Mouse (Mus musculus): ENCODE measurements around the gene Ccdc113.

The Ccdc113 gene

GRCm38 (mm10) chr8:95533584-95534387 lies at the start of gene Ccdc113:
TSS of gene Ccdc113 (plus strand) at chr8:95534085.
- no peak for DNase-seq (ENCODE audit: low read depth, low spot score)

DNA sequence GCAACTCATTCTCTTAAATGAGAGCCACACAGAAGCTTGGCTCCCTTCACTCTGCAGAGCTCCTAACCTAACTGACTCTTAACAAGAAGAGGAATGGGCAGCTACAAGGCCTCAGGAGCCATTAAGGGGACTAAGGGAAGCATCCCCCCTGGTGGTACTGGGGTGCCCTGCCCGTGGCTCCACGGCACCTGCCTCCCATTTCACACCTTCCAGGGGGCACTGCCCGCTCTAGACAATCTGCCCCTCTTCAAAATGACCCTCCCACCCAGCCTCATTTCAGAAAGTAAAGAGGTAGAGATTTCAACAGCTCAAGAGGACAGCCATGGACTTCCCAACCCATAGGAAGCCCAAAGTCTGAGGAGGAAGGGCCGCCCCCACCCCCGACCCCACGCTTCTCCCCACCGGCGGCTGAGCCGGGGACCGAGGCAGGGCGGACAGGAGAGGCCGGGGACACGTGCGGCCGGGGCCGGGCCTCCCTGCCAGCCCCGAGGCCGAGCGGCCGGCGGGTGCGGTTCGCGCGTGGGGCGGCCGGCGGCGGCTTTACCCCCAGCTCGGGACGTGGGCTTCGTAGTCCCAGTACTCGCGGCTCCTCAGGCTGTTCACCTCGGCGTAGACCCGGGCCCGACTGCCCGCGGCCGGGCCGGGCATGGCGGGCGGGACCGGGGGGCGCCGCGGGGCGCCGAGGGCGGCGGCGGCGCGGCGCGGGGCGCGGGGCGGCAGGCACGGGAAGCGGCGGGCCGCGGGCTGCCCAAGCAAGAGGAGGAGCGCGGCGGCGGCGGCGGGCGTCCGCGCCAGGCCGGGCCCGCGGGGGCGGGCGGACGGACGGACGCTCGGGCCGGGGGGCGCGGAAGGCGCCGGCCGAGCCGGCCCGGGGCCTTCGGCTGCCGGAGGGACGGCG lies 45.8 kb upstream of the Ccdc113 start:
- no peak for DNase-seq (ENCODE audit: low read depth, low spot score)

DNA sequence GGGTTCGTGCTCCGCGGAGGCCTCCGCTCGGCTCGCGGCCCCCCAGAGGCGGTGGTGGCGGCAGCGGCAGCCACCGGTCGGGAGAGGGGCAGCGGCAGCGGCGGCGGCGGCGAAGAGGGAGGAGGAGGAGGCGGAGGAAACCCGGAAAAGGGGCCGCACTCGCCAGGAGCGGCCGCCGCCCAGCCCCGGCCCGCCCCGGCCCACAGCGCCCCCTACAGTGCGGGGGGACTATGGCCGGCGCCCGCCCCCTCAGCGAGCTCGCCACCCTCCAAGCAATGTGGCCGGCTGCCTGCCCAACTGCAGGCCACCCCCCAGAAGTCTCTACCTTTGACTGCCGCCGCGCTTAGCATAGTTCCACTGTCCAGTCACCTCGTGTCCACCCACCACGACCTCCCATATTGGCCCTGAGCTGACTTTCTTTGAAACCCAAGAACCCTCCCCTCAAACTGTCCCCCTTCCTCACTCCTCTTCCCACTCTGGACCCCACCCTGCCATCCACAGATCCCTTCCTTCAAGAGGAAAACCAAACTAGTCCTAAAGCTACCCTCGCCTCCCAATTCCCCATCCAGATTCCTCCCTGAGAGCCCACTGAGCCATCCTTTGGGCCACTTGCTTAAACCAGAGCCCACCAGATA lies 45.1 kb upstream of the Ccdc113 start:
- peak; percentile 32 for DNase-seq (ENCODE audit: low read depth, low spot score)

GRCm38 (mm10) chr8:95490006-95490405 lies 43.9 kb upstream of the Ccdc113 start, which contains the start of gene Csnk2a2:
TSS of gene Csnk2a2 (minus strand) at chr8:95490039.
- DNase-seq (ENCODE audit: low read depth, low spot score): no peak

DNA sequence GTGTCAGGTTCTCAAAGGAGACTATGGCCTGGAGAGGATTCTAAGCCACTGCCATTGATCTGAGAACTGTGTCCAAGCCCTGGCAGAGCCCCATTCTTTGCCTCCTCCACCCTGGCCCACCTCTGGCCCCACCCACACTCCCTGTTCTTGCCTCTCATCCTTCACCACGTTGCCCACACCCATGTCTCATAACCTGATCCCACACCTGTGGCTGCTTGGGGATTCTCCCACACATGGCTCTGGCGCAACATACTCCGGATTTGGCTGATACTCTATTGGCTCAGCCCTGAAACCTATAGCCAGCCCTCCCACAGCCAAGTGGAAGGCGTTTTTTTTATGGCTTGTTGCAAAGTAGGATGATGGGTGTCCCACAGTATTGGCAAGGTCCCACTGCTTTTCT lies 41.8 kb upstream of the Ccdc113 start:
- no peak for DNase-seq (ENCODE audit: low read depth, low spot score)

DNA sequence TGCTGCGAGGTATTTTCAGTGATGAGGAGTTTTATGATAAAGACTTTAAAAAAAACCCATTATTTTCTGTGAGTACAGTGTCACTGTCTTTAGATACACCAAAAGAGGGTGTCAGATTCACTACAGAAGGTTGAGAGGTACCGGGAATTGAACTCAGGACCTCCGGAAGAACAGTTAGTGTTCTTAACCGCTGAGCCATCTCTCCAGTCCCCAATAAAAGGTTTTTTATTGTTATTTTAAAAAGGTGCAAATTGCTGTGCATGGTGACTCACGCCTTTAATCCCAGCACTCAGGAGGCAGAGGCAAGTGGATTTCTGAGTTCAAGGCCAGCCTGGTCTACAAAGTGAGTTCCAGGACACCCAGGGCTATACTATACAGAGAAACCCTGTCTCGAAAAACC lies 38.4 kb upstream of the Ccdc113 start:
- DNase-seq (ENCODE audit: low read depth, low spot score): no peak

DNA sequence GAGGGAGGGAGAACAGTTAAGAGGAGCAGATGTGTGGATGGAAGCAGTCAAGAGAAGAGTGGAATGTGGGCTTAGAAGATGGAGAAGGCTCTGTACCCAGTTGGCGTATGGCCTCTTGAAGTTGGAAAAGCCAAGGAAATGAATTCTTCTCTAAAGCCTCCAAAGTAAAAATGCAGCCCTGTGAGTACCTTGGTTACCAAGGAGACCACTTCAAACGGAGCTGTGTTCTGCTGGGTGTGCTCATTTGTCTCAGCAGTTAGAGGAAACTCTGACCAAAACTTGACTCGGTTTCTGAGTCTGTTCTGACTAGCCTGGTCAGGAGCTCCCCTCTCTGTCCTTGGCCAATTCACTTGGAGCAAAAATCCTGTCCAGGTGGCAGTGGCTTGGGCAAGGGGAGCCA lies 37.5 kb upstream of the Ccdc113 start:
- DNase-seq (ENCODE audit: low read depth, low spot score): no peak

DNA sequence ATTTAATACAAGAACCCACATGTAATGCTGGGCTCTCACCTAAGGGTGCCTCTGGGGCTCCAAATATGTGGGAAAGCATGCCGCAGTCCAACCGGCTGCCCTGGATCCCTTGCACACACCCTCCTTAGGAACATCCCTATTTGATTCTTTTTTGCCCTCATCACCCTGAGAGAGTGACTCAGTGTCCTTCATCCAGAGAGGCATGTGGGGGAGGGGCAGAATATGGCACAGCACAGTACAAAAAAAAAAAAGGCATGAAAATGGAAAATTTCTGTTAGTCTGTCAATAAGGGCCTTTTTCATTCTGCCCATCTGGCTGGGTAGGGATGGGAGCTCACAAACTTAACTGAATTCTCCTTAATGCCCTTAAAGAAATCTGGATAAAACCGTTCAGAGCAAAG lies 36.1 kb upstream of the Ccdc113 start:
- no peak for DNase-seq (ENCODE audit: low read depth, low spot score)

GRCm38 (mm10) chr8:95499266-95500064 lies 34.4 kb upstream of the Ccdc113 start:
- no peak for DNase-seq (ENCODE audit: low read depth, low spot score)

DNA sequence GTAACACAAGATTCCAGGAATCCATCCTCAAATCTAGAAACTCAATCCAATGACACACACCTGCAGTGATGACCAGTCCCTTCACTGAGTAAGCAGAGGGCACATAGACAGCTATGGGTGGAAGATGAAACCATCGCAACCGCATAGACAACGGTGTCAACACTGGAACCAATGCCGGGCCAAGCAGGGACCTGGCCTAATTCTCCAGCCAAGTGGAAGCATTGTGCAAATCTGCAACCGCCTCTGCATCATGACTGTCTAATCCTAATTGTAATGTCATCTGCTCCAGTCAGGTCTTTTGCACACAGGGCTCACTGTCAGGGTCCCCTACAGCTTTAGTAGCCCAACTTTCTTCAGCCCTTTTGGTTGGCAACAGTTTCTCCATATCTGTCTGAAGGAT lies 33.4 kb upstream of the Ccdc113 start:
- no peak for DNase-seq (ENCODE audit: low read depth, low spot score)

DNA sequence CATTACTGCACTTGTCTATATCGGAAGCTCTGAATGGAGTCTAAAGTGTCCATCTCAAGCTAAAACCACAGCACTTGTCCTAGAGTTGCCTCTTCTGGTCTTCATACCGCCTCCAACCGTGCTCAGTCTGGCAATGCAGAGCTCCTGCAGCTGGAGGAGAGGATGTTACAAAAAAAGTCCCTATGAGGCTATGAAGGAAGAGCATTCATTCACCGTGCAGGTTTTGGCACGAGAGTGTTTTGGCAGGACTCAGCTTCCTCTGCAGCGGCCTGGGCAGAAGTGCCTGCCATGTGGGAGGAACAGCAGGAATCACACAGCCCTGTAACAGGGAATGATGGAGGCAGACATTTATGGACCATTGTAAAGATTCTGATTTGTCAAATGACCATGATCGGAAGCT lies 31.5 kb upstream of the Ccdc113 start:
- no peak for DNase-seq (ENCODE audit: low read depth, low spot score)

- no peak for DNase-seq (ENCODE audit: low read depth, low spot score)
Observed at GRCm38 (mm10) chr8:95504835-95505234, 29.1 kb upstream of the Ccdc113 start.

DNA sequence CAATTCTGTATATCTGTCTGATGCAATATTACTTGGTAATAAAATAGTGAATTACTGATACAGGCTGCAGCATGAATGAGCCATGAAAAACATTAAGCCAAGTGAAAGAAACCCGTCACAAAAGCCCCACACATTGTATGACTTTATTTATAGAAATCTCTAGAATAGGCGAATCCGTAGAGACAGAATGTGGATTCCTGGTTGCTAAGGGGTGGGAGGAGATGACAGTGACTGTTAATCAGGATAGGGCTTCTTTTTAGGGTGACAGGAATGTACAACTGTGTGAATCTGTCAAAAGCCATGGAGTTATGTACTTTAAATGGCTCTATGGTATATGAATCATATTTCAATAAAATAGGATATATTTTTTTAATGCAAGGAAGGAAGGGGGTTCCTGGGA lies 28.3 kb upstream of the Ccdc113 start:
- DNase-seq (ENCODE audit: low read depth, low spot score): no peak

DNA sequence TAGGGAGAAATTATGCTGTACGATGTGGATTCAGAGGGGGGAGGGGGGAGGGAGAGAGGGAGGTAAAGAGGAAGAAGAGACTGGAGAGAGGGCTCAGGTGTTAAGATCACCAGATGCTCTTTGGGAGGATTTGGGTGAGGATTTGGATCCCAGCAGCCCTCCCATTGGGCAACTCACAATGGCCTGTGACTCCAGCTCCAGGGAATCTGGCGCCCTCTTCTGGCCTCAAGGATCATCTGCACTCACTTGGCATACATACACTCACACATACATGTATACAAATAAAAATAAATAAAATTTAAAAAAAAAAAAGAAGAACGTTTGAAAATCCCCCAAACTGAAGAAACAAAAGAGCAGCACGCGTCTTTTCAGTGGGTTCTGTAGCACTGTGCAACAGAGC lies 27.6 kb upstream of the Ccdc113 start:
- DNase-seq (ENCODE audit: low read depth, low spot score): no peak

- no peak for DNase-seq (ENCODE audit: low read depth, low spot score)
Observed at GRCm38 (mm10) chr8:95512257-95512656, 21.6 kb upstream of the Ccdc113 start.

- DNase-seq (ENCODE audit: low read depth, low spot score): no peak
Observed at GRCm38 (mm10) chr8:95513219-95513618, 20.7 kb upstream of the Ccdc113 start.

DNA sequence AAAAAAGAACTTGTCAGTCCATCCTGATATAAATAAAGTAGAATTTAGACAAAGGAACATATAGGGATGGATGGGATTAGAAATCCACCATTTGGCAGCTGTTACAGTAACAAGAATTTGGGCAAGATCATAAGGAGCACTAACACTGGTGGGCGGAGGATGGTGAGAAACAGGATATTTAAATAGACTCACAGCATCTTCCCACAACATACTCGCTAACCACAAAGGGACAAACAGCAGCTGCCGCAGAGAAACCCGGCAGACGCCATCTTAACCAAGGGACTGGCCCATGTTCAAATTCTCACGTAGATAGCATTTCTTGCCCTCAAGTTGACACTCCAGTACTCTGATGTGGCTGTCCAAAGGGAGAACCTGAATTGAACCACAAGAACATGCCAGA lies 17.0 kb upstream of the Ccdc113 start:
- no peak for DNase-seq (ENCODE audit: low read depth, low spot score)

GRCm38 (mm10) chr8:95523991-95524390 lies 9.9 kb upstream of the Ccdc113 start:
- no peak for DNase-seq (ENCODE audit: low read depth, low spot score)

DNA sequence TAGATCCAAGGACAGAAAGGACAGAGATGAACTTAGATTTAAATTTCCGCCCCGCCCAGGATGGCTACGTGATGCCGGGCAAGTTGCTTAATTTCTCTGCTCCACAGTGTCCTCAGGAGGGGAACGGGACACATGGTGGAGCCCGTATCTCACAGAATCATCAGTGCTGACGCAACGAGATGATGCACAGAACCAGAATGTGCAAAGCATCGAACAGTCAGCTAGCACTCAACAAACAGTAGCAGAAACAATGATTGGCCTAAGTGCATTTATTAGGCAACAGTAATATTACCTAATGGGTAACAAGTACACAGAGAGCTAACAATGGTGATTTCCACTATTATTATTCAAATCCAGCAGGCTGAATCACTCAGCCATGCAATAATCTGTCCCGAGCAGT lies 5.7 kb upstream of the Ccdc113 start:
- no peak for DNase-seq (ENCODE audit: low read depth, low spot score)

DNA sequence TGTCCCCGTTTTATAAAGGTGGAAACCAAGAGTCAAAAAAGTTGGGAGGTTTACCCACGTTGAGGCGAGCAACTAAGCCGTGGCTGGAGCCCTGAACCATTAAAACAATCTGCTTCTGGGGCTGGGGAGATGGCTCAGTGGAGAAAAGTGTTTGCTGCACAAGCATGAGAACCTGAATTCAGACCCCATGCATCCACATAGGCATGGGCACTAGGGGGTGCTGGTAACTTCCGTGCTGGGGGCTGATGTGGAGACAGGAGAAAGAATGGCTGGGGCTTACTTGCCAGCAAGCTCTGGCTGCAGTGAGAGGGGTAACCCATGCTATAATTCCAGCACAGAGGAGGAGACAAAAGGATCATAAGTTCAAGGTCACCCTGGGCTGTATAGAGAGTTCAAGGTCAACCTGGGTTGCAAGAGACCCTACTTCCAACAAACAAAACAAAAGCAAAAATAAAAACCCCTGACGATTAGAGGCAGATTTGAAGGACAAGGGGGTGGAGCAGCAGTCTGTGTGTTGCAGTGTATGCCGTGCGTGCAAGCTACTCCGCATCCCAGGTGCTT lies 5.1 kb upstream of the Ccdc113 start:
- DNase-seq (ENCODE audit: low read depth, low spot score): no peak

- no peak for DNase-seq (ENCODE audit: low read depth, low spot score)
Observed at GRCm38 (mm10) chr8:95532206-95532605, 1.7 kb upstream of the Ccdc113 start.

Data from skeletal muscle tissue, adult 2 months (tissue).